Mouse (Mus musculus) kidney, adult 18-20 months (tissue): Measurements from ENCODE around the gene Ctnna3.
"Not testable (repeated sequence)": the region's sequence is repeated elsewhere in the genome, so short reads cannot be mapped to it uniquely, and the experiment has no call there.

Source experiments
- DNase-seq: peaks from one replicate; pipeline ENCODE4 v3.0.0; 2021

Gene Ctnna3

GRCm38 (mm10) chr10:63429785-63430305 is at the start of gene Ctnna3:
Ctnna3 (plus strand) TSS chr10:63430098.
- peak; percentile 88 for DNase-seq

GRCm38 (mm10) chr10:63381498-63382280 is 48.2 kb upstream of the Ctnna3 start, which contains the start of gene Sirt1:
Sirt1 (minus strand) TSS chr10:63381704.
- no peak for DNase-seq

- DNase-seq: peak; percentile 70
Measured at GRCm38 (mm10) chr10:63382372-63383279, 47.3 kb upstream of the Ctnna3 start, which contains the start of gene Dnajc12. Dnajc12 (plus strand) TSS chr10:63382443.

- DNase-seq: not testable (repeated sequence)
Measured at GRCm38 (mm10) chr10:63385897-63386296, 44.0 kb upstream of the Ctnna3 start.

- DNase-seq: peak; percentile 85
Measured at GRCm38 (mm10) chr10:63386444-63386843, 43.5 kb upstream of the Ctnna3 start.

GRCm38 (mm10) chr10:63386991-63387390 is 42.9 kb upstream of the Ctnna3 start:
- DNase-seq: no peak

- no peak for DNase-seq
Measured at GRCm38 (mm10) chr10:63388948-63389347, 41.0 kb upstream of the Ctnna3 start.

GRCm38 (mm10) chr10:63396963-63397362 is 32.9 kb upstream of the Ctnna3 start:
- DNase-seq: no peak

GRCm38 (mm10) chr10:63402731-63403504 is 27.0 kb upstream of the Ctnna3 start:
- no peak for DNase-seq

GRCm38 (mm10) chr10:63403636-63404035 is 26.3 kb upstream of the Ctnna3 start:
- DNase-seq: peak; percentile 60

- DNase-seq: no peak
Measured at GRCm38 (mm10) chr10:63410162-63410956, 19.5 kb upstream of the Ctnna3 start.

GRCm38 (mm10) chr10:63411674-63412073 is 18.2 kb upstream of the Ctnna3 start:
- not testable (repeated sequence) for DNase-seq

GRCm38 (mm10) chr10:63412756-63413155 is 17.1 kb upstream of the Ctnna3 start:
- DNase-seq: no peak

GRCm38 (mm10) chr10:63415287-63415686 is 14.6 kb upstream of the Ctnna3 start:
- DNase-seq: no peak

- no peak for DNase-seq
Measured at GRCm38 (mm10) chr10:63415850-63416249, 14.0 kb upstream of the Ctnna3 start.

GRCm38 (mm10) chr10:63417061-63417460 is 12.8 kb upstream of the Ctnna3 start:
- DNase-seq: no peak

- peak; percentile 51 for DNase-seq
Measured at GRCm38 (mm10) chr10:63421739-63422735, 7.9 kb upstream of the Ctnna3 start, which contains the start of gene Gm7075. Gm7075 (minus strand) TSS chr10:63421789.

GRCm38 (mm10) chr10:63422736-63422992 is 7.2 kb upstream of the Ctnna3 start:
- DNase-seq: no peak

- DNase-seq: no peak
Measured at GRCm38 (mm10) chr10:63423591-63424474, 6.1 kb upstream of the Ctnna3 start.

GRCm38 (mm10) chr10:63424475-63424814 is 5.5 kb upstream of the Ctnna3 start:
- peak; percentile 18 for DNase-seq
